Mouse (Mus musculus): ENCODE results near the gene Plekhf1. TPM values are rescaled to one million over a fixed set of nuclear protein-coding genes. Genes with fewer than 3 reads are reported as not detected.

Gene Plekhf1
- polyA plus RNA-seq, 1 experiment from 2014 or later = 0.71 TPM

DNA sequence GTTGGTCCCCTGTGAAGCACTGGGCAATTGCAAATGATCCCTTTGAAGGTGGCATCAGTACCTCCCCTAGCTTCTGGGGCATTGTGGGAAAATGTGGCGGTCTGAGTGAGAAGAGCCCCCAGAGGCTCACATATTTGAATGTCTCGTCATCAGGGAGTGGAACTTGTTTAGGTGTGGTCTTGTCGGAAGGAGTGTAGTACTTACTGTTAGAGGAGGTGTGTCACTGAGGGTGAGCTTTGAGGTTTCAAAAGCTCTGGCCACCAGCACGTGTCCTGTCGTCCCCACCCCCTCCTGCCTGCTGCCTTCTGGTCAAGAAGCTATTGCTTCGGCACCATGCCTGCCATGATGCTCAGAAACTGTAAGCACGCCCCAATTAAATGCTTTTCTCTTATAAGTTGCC, 12.5 kb downstream of the Plekhf1 start:
- Histone ChIP-seq H3K9ac (no peak overlapping the region), H3K9me3 (no peaks in the 10 kb centered on the region), H3K27ac (replicated peaks) (no peak overlapping the region), H3K4me2 (no peak overlapping the region), H3K4me3 (no peak overlapping the region), H3K36me3 (no peaks in the 10 kb centered on the region), H3K4me1 (replicated peaks) (no peaks in the 10 kb centered on the region), H3K27me3 (no peaks in the 10 kb centered on the region)
- no peak for ATAC-seq (ENCODE audit: low read depth)
- 74% methylated on average over 7 of the region's 7 CpGs for WGBS

GRCm38 (mm10) chr7:38214473-38215214, 13.2 kb downstream of the Plekhf1 start:
- no peaks in the 10 kb centered on the region for H3K4me1 ChIP-seq (replicated peaks)
- H3K4me3 ChIP-seq = no peak overlapping the region
- no peak for ATAC-seq (ENCODE audit: low read depth)
- H3K27ac ChIP-seq (replicated peaks) = no peak overlapping the region
- no peaks in the 10 kb centered on the region for H3K27me3 ChIP-seq
- no peak overlapping the region for H3K9ac ChIP-seq
- WGBS = 70% methylated on average over 5 of the region's 5 CpGs
- no peaks in the 10 kb centered on the region for H3K36me3 ChIP-seq
- no peak overlapping the region for H3K4me2 ChIP-seq
- H3K9me3 ChIP-seq = no peaks in the 10 kb centered on the region

GRCm38 (mm10) chr7:38212651-38213062, 15.2 kb downstream of the Plekhf1 start:
- H3K4me1 ChIP-seq (replicated peaks) = no peaks in the 10 kb centered on the region
- H3K4me2 ChIP-seq = no peak overlapping the region
- H3K36me3 ChIP-seq = no peaks in the 10 kb centered on the region
- no peaks in the 10 kb centered on the region for H3K9me3 ChIP-seq
- no peak overlapping the region for H3K9ac ChIP-seq
- 47% methylated on average over 3 of the region's 3 CpGs for whole genome bisulfite sequencing
- H3K27ac ChIP-seq (replicated peaks) = no peak overlapping the region
- no peak for ATAC-seq (ENCODE audit: low read depth)
- H3K27me3 ChIP-seq = no peaks in the 10 kb centered on the region
- H3K4me3 ChIP-seq = no peak overlapping the region

DNA sequence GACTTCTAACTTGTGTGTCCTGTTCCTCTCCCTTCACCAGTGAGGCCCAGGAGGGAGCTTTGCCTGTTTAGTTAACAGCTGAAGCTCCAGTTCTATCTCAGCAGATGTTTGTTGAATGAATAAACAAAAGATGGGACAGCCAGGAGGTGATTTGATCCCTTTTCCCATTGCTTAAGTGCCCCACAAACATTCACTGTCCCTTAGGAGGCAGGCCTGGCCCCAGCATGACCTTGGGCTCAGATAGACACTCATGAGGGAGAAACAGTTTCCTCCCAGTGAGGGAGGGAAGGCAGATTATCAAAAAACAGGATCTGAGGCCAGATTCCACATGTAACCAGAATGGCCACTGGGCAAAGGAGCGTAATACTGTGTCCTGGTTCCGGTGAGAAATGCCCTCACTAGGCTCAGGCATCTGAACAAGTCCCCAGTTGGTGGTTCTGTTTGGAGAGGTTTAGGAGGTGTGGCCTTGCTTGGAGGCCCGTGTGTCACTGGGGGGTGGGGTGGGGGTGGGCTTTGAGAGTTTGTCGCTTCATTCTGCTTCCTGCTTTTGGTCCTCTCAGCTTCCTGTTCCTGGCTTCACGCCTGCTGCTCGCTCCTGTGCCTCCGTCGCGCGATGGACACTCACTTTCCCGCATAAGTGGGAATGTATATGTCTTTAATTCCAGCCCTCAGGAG, 18.2 kb downstream of the Plekhf1 start:
- WGBS = 83% methylated on average over 11 of the region's 11 CpGs
- Histone ChIP-seq H3K4me3 (no peak overlapping the region), H3K27ac (replicated peaks) (no peak overlapping the region), H3K36me3 (no peaks in the 10 kb centered on the region), H3K9me3 (no peaks in the 10 kb centered on the region), H3K4me1 (replicated peaks) (no peaks in the 10 kb centered on the region), H3K9ac (no peak overlapping the region), H3K27me3 (no peaks in the 10 kb centered on the region), H3K4me2 (no peak overlapping the region)
- ATAC-seq (ENCODE audit: low read depth) = no peak

GRCm38 (mm10) chr7:38208969-38209368, 18.8 kb downstream of the Plekhf1 start:
- no peaks in the 10 kb centered on the region for H3K36me3 ChIP-seq
- no peak overlapping the region for H3K27ac ChIP-seq (replicated peaks)
- no peak overlapping the region for H3K9ac ChIP-seq

GRCm38 (mm10) chr7:38206564-38206963, 21.3 kb downstream of the Plekhf1 start:
- H3K4me2 ChIP-seq = no peak overlapping the region
- no peak overlapping the region for H3K4me3 ChIP-seq
- 86% methylated on average over 3 of the region's 3 CpGs for WGBS
- H3K4me1 ChIP-seq (replicated peaks) = no peaks in the 10 kb centered on the region
- no peak overlapping the region for H3K27ac ChIP-seq (replicated peaks)
- no peaks in the 10 kb centered on the region for H3K9me3 ChIP-seq
- no peaks in the 10 kb centered on the region for H3K36me3 ChIP-seq
- H3K27me3 ChIP-seq = no peaks in the 10 kb centered on the region
- no peak overlapping the region for H3K9ac ChIP-seq
- no peak for ATAC-seq (ENCODE audit: low read depth)

More at GRCm38 (mm10) chr7:38208969-38209368, 18.8 kb downstream of the Plekhf1 start:
- H3K27me3 ChIP-seq = no peaks in the 10 kb centered on the region
- no peaks in the 10 kb centered on the region for H3K4me1 ChIP-seq (replicated peaks)
- ATAC-seq (ENCODE audit: low read depth) = no peak
- H3K4me3 ChIP-seq = no peak overlapping the region
- H3K4me2 ChIP-seq = no peak overlapping the region
- no peaks in the 10 kb centered on the region for H3K9me3 ChIP-seq
- 79% methylated on average over 3 of the region's 3 CpGs for WGBS

GRCm38 (mm10) chr7:38205801-38206200, 22.0 kb downstream of the Plekhf1 start:
- ATAC-seq (ENCODE audit: low read depth) = no peak
- Histone ChIP-seq H3K4me3 (no peak overlapping the region), H3K9me3 (no peaks in the 10 kb centered on the region), H3K4me1 (replicated peaks) (peaks cover 5% of the 10 kb centered on the region; the same call in 1 of the 2 replicates), H3K27me3 (no peaks in the 10 kb centered on the region), H3K9ac (no peak overlapping the region), H3K36me3 (no peaks in the 10 kb centered on the region), H3K27ac (replicated peaks) (no peak overlapping the region), H3K4me2 (no peak overlapping the region)
- 37% methylated on average over 2 of the region's 2 CpGs for WGBS

- no peaks in the 10 kb centered on the region for H3K27me3 ChIP-seq
- no peak overlapping the region for H3K9ac ChIP-seq
- no peak overlapping the region for H3K4me3 ChIP-seq
- H3K4me1 ChIP-seq (replicated peaks) = peaks cover 9% of the 10 kb centered on the region; the same call in 1 of the 2 replicates
- no peak for ATAC-seq (ENCODE audit: low read depth)
- WGBS = 93% methylated on average over 6 of the region's 6 CpGs
- no peaks in the 10 kb centered on the region for H3K36me3 ChIP-seq
- H3K27ac ChIP-seq (replicated peaks) = no peak overlapping the region
- H3K9me3 ChIP-seq = no peaks in the 10 kb centered on the region
- no peak overlapping the region for H3K4me2 ChIP-seq
Measured at GRCm38 (mm10) chr7:38204314-38204713, 23.5 kb downstream of the Plekhf1 start.

GRCm38 (mm10) chr7:38201290-38201658, 26.5 kb downstream of the Plekhf1 start:
- peak; percentile 57 for ATAC-seq (ENCODE audit: low read depth)
- 27% methylated on average over 3 of the region's 3 CpGs for WGBS

GRCm38 (mm10) chr7:38200606-38201289, 27.1 kb downstream of the Plekhf1 start:
- Histone ChIP-seq H3K4me2 (peak overlapping the region; percentile 58), H3K9me3 (no peaks in the 10 kb centered on the region), H3K27me3 (no peaks in the 10 kb centered on the region), H3K36me3 (no peaks in the 10 kb centered on the region), H3K4me3 (peak overlapping the region; percentile 32), H3K4me1 (replicated peaks) (peaks cover 9% of the 10 kb centered on the region; the same call in 1 of the 2 replicates), H3K9ac (peak overlapping the region; percentile 69), H3K27ac (replicated peaks) (no peak overlapping the region)
- WGBS = 3% methylated on average over 28 of the region's 28 CpGs
- peak; percentile 90 for ATAC-seq (ENCODE audit: low read depth)

More at GRCm38 (mm10) chr7:38201290-38201658, 26.5 kb downstream of the Plekhf1 start:
- H3K9ac ChIP-seq = no peak overlapping the region
- H3K36me3 ChIP-seq = no peaks in the 10 kb centered on the region
- H3K9me3 ChIP-seq = no peaks in the 10 kb centered on the region
- no peaks in the 10 kb centered on the region for H3K27me3 ChIP-seq
- H3K4me2 ChIP-seq = peak overlapping the region; percentile 58; the same call in 1 of the 2 replicates
- H3K27ac ChIP-seq (replicated peaks) = no peak overlapping the region
- no peak overlapping the region for H3K4me3 ChIP-seq
- peaks cover 9% of the 10 kb centered on the region; the same call in 1 of the 2 replicates for H3K4me1 ChIP-seq (replicated peaks)

DNA sequence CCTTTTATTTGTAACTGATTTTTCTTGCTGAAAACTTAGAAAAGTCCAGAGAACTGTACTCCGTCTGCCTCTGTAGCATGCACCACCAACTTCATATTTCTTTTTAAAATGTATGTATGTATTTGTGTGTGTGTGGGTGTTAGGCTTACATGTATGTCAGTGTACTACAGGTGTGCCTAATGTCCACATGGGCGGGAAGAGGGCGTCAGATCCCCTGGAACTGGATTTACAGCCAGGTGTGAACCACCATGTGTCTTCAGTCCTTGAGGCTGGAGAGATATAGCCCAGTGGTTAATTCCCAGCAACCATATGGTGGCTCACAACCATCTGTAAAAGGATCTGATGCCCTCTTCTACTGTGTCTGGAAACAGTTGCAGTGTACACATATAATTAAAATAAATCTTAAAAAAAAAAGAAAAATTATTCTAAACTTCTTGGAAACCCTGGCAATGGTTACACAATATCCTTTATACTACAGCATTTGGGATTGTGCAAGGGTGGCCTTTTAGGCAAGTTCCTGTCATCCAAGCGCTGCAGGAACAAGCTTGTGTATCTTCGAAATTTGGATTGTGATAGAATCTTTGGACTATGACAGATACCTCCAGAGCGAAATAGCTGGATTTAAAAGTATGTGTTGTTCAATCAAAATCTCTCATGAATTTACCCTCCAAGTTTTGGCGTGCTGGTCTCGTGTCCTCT, 27.8 kb downstream of the Plekhf1 start:
- ATAC-seq (ENCODE audit: low read depth) = no peak
- 70% methylated on average over 8 of the region's 8 CpGs for WGBS
- no peaks in the 10 kb centered on the region for H3K9me3 ChIP-seq
- H3K4me2 ChIP-seq = peak overlapping the region; percentile 58
- no peak overlapping the region for H3K27ac ChIP-seq (replicated peaks)
- no peaks in the 10 kb centered on the region for H3K27me3 ChIP-seq
- H3K4me1 ChIP-seq (replicated peaks) = peaks cover 9% of the 10 kb centered on the region; the same call in 1 of the 2 replicates
- H3K36me3 ChIP-seq = 0 out of 2 replicates have a peak, but pooled peaks cover 2% of the 10 kb centered on the region
- H3K9ac ChIP-seq = no peak overlapping the region
- peak overlapping the region; percentile 32; the same call in 1 of the 2 replicates for H3K4me3 ChIP-seq
